Mouse (Mus musculus): ENCODE results near the gene Tjap1. TPM values are rescaled to one million over a fixed set of nuclear protein-coding genes. Genes with fewer than 3 reads are reported as not detected.

Gene Tjap1
- polyA plus RNA-seq, 1 experiment from 2014 or later: 35.5 TPM

DNA sequence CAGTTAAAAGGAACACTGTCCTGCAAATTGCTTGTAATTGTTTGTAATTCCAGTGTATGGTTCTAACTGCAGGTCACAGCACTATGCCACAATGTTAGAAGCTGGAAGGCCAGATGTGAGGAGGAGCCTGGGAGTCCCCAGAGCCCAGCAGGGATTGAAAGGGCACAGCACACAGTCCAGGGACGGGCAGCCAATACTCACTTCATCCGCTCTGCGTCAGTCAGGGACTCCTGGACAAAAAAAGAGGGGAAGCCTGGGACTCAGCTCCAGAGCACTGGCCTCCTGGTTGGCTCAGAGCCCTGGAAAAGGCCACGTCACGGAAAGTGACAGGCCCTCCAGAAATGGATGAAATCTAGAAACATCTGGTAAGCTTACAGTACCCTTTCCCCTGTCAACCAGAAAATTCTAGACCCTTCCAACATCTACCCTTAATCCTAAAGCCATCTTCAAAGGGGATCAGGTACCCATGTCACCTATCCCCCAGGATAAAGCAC, 20.6 kb downstream of the Tjap1 start:
- Histone ChIP-seq H3K4me1 (replicated peaks; ENCODE audit: control insufficient read depth, insufficient read depth, low read length) (0 out of 2 replicates have a peak, but pooled peaks cover 2% of the 10 kb centered on the region), H3K9me3 (ENCODE audit: control insufficient read depth, low read length) (no peaks in the 10 kb centered on the region), H3K36me3 (ENCODE audit: control insufficient read depth, insufficient read depth) (peaks cover 7% of the 10 kb centered on the region; the same call in 1 of the 2 replicates), H3K9ac (replicated peaks; ENCODE audit: low read depth, low read length) (no peak overlapping the region), H3K27ac (ENCODE audit: low read length) (no peak overlapping the region), H3K4me3 (replicated peaks; ENCODE audit: low read length) (no peak overlapping the region), H3K4me2 (ENCODE audit: low read length) (no peak overlapping the region), H3K27me3 (replicated peaks; ENCODE audit: control insufficient read depth, insufficient read depth, low read length) (no peaks in the 10 kb centered on the region)
- 88% methylated on average over 5 of the region's 5 CpGs for WGBS
- ATAC-seq: no peak

DNA sequence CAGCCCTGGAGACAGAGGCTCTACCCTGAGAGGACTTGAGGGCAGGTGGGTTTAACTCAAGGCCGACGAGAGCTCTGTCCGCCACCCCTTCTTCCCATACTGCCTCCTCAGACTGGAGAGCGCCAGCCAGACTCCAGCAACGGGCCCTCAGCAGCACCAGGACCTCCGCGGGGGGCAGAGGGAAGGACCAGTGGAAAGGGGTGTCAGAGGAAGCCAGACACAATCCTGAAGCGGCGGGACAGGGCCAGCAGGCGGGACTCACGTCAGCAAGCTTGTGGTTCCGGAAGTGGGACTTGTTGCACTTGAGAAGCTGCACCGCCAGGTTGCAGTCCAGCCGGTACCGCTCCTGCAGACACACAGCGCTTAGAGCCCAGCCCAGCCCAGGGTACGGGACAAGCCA, 23.2 kb downstream of the Tjap1 start:
- H3K4me3 ChIP-seq (replicated peaks; ENCODE audit: low read length): no peak overlapping the region
- H3K9me3 ChIP-seq (ENCODE audit: control insufficient read depth, low read length): no peaks in the 10 kb centered on the region
- H3K9ac ChIP-seq (replicated peaks; ENCODE audit: low read depth, low read length): no peak overlapping the region
- 90% methylated on average over 17 of the region's 17 CpGs for WGBS
- peaks cover 7% of the 10 kb centered on the region; the same call in 1 of the 2 replicates for H3K36me3 ChIP-seq (ENCODE audit: control insufficient read depth, insufficient read depth)
- H3K27ac ChIP-seq (ENCODE audit: low read length): no peak overlapping the region
- no peak for ATAC-seq
- peaks cover 9% of the 10 kb centered on the region for H3K4me1 ChIP-seq (replicated peaks; ENCODE audit: control insufficient read depth, insufficient read depth, low read length)
- no peak overlapping the region for H3K4me2 ChIP-seq (ENCODE audit: low read length)
- 0 out of 2 replicates have a peak, but pooled peaks cover 4% of the 10 kb centered on the region for H3K27me3 ChIP-seq (replicated peaks; ENCODE audit: control insufficient read depth, insufficient read depth, low read length)

GRCm38 (mm10) chr17:46258279-46259053, 24.4 kb downstream of the Tjap1 start:
- Histone ChIP-seq H3K4me2 (ENCODE audit: low read length) (no peak overlapping the region), H3K4me1 (replicated peaks; ENCODE audit: control insufficient read depth, insufficient read depth, low read length) (peaks cover 14% of the 10 kb centered on the region), H3K27me3 (replicated peaks; ENCODE audit: control insufficient read depth, insufficient read depth, low read length) (0 out of 2 replicates have a peak, but pooled peaks cover 4% of the 10 kb centered on the region), H3K9me3 (ENCODE audit: control insufficient read depth, low read length) (no peaks in the 10 kb centered on the region), H3K27ac (ENCODE audit: low read length) (no peak overlapping the region), H3K4me3 (replicated peaks; ENCODE audit: low read length) (no peak overlapping the region), H3K36me3 (ENCODE audit: control insufficient read depth, insufficient read depth) (peaks cover 4% of the 10 kb centered on the region; the same call in 1 of the 2 replicates), H3K9ac (replicated peaks; ENCODE audit: low read depth, low read length) (no peak overlapping the region)
- 85% methylated on average over 30 of the region's 30 CpGs for WGBS
- no peak for ATAC-seq

DNA sequence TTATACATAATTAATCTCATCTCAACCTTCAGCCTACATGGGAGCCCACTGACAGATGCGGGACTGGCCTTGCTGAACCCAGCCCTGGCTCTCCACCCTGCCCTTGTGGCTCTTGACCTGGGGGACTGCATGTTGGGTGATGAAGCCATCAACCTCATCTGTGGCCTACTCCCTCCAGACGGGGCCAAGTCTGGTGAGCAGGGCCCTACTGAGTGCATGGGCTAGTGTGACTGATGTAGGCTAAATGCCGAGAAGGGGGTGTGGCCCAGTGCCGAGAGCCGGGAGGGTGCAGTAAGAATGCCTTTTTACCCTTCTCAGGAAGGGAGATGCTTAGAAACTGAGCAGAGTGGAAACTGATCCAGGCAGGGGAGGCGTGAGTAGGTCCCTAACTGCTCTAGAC, 27.7 kb downstream of the Tjap1 start:
- peak overlapping the region; percentile 29; the same call in 1 of the 2 replicates for H3K9ac ChIP-seq (replicated peaks; ENCODE audit: low read depth, low read length)
- H3K9me3 ChIP-seq (ENCODE audit: control insufficient read depth, low read length): no peaks in the 10 kb centered on the region
- H3K4me3 ChIP-seq (replicated peaks; ENCODE audit: low read length): peak overlapping the region; percentile 92
- H3K4me2 ChIP-seq (ENCODE audit: low read length): peak overlapping the region; percentile 96
- no peak for ATAC-seq
- peaks cover 19% of the 10 kb centered on the region for H3K4me1 ChIP-seq (replicated peaks; ENCODE audit: control insufficient read depth, insufficient read depth, low read length)
- 0 out of 2 replicates have a peak, but pooled peaks cover 4% of the 10 kb centered on the region for H3K27me3 ChIP-seq (replicated peaks; ENCODE audit: control insufficient read depth, insufficient read depth, low read length)
- H3K27ac ChIP-seq (ENCODE audit: low read length): no peak overlapping the region
- 26% methylated on average over 6 of the region's 6 CpGs for WGBS
- peaks cover 18% of the 10 kb centered on the region for H3K36me3 ChIP-seq (ENCODE audit: control insufficient read depth, insufficient read depth)

DNA sequence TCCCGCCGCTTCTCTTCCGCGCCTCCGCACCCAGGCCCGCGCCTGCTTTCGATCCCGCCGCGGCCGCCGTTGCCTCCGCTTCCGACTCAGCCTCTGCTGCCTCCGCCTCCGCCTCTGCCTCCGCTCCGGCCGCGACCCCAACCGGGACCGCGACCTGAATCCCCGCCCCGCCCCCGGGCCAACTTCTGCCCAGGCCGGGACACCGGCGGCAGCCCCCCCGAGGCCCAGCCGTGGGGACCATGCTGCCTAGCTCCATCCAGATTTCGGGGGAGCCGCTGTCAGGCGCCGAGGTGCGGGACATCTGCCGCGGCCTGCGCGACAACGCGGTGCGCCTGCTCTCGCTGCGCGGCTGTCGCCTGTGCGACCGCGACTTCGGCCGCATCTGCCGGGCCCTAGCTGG, 28.7 kb downstream of the Tjap1 start:
- Histone ChIP-seq H3K36me3 (ENCODE audit: control insufficient read depth, insufficient read depth) (peaks cover 20% of the 10 kb centered on the region), H3K4me2 (ENCODE audit: low read length) (peak overlapping the region; percentile 96), H3K4me1 (replicated peaks; ENCODE audit: control insufficient read depth, insufficient read depth, low read length) (peaks cover 23% of the 10 kb centered on the region), H3K4me3 (replicated peaks; ENCODE audit: low read length) (peak overlapping the region; percentile 92), H3K9ac (replicated peaks; ENCODE audit: low read depth, low read length) (peak overlapping the region; percentile 84), H3K27ac (ENCODE audit: low read length) (peak overlapping the region; percentile 78), H3K27me3 (replicated peaks; ENCODE audit: control insufficient read depth, insufficient read depth, low read length) (0 out of 2 replicates have a peak, but pooled peaks cover 4% of the 10 kb centered on the region), H3K9me3 (ENCODE audit: control insufficient read depth, low read length) (no peaks in the 10 kb centered on the region)
- 0% methylated on average over 42 of the region's 54 CpGs for WGBS
- ATAC-seq: peak; percentile 49

- Histone ChIP-seq H3K4me3 (replicated peaks; ENCODE audit: low read length) (peak within 1 kb of the TSS; percentile 92), H3K4me1 (replicated peaks; ENCODE audit: control insufficient read depth, insufficient read depth, low read length) (peaks cover 29% of the 10 kb centered on the region), H3K27ac (ENCODE audit: low read length) (peak within 1 kb of the TSS; percentile 78), H3K9me3 (ENCODE audit: control insufficient read depth, low read length) (no peaks in the 10 kb centered on the region), H3K4me2 (ENCODE audit: low read length) (peak within 1 kb of the TSS; percentile 96), H3K9ac (replicated peaks; ENCODE audit: low read depth, low read length) (peak within 1 kb of the TSS; percentile 84), H3K36me3 (ENCODE audit: control insufficient read depth, insufficient read depth) (peaks cover 20% of the 10 kb centered on the region), H3K27me3 (replicated peaks; ENCODE audit: control insufficient read depth, insufficient read depth, low read length) (0 out of 2 replicates have a peak, but pooled peaks cover 4% of the 10 kb centered on the region)
- WGBS: 2% methylated on average over 46 of the region's 48 CpGs
- peak; percentile 94 for ATAC-seq
Measured at GRCm38 (mm10) chr17:46253452-46254084, 29.3 kb downstream of the Tjap1 start, which contains the start of gene Lrrc73. Gene Lrrc73 (plus strand): TSS chr17:46253531.

DNA sequence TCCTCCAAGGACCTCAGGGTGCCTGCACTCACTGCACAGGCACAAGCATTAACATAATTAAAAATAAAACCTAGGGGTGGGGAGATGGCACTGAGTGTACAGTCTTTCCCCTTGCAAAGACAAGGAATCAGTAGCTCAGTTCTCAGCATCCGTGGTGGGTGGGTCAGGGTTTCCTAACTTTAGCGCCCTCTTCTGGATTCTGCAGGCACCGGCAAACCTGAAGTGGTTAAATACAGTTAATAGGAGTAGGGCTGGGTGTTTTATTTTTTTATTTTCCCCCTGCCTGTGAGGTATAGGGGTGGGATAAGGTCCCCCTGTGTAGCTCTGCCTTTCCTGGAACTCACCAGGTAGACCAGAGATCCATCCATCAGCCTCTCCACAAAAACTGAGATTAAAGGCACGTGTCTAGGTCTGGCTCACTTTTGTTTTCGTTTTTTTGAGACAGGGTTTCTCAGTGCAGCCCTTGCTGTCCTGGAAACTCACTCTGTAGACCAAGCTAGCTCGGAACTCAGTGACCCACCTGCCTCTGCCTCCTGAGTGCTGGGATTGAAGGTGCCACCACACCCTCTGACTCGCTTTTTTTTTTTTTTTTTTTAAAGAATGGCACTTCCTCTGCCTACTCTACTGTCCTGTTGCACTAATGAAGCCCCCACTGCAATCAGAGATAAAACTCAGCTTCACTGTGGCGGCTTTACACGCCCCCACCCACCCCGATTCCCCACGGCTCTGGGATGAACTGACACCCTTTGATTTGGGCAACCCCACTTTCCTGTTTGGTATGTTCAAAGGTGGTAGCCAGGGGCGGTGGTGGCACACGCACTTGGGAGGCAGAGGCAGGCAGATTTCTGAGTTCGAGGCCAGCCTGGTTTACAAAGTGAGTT, 30.0 kb downstream of the Tjap1 start:
- Histone ChIP-seq H3K4me3 (replicated peaks; ENCODE audit: low read length) (peak overlapping the region; percentile 92), H3K4me1 (replicated peaks; ENCODE audit: control insufficient read depth, insufficient read depth, low read length) (peaks cover 30% of the 10 kb centered on the region), H3K27ac (ENCODE audit: low read length) (peak overlapping the region; percentile 78), H3K36me3 (ENCODE audit: control insufficient read depth, insufficient read depth) (peaks cover 20% of the 10 kb centered on the region), H3K9ac (replicated peaks; ENCODE audit: low read depth, low read length) (peak overlapping the region; percentile 84), H3K4me2 (ENCODE audit: low read length) (peak overlapping the region; percentile 96), H3K9me3 (ENCODE audit: control insufficient read depth, low read length) (no peaks in the 10 kb centered on the region), H3K27me3 (replicated peaks; ENCODE audit: control insufficient read depth, insufficient read depth, low read length) (0 out of 2 replicates have a peak, but pooled peaks cover 4% of the 10 kb centered on the region)
- WGBS: 61% methylated on average over 14 of the region's 14 CpGs
- no peak for ATAC-seq

DNA sequence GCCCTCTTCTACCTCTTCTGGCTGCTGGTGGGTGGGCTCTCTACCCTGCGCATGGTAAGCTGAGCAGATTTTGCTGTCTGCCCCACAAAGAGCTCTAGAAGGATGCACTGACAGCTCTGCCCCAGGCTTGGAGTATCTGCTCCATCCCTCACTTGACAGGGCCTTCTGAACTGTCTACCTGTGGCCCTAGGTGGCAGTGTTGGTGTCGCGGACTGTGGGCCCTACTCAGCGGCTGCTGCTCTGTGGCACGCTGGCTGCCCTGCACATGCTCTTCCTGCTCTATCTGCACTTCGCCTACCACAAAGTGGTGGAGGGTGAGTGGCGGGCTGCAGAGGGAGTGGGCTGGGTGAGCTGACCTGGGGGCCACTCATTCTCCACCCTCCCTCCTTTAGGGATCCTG, 31.7 kb downstream of the Tjap1 start:
- Histone ChIP-seq H3K27me3 (replicated peaks; ENCODE audit: control insufficient read depth, insufficient read depth, low read length) (0 out of 2 replicates have a peak, but pooled peaks cover 4% of the 10 kb centered on the region), H3K4me3 (replicated peaks; ENCODE audit: low read length) (no peak overlapping the region), H3K27ac (ENCODE audit: low read length) (no peak overlapping the region), H3K4me1 (replicated peaks; ENCODE audit: control insufficient read depth, insufficient read depth, low read length) (peaks cover 38% of the 10 kb centered on the region), H3K9me3 (ENCODE audit: control insufficient read depth, low read length) (no peaks in the 10 kb centered on the region), H3K36me3 (ENCODE audit: control insufficient read depth, insufficient read depth) (peaks cover 20% of the 10 kb centered on the region), H3K4me2 (ENCODE audit: low read length) (no peak overlapping the region), H3K9ac (replicated peaks; ENCODE audit: low read depth, low read length) (no peak overlapping the region)
- WGBS: 72% methylated on average over 7 of the region's 7 CpGs
- no peak for ATAC-seq

Measured in forebrain, embryonic 16.5 days (tissue).